Mouse (Mus musculus) intestine, embryonic 15.5 days (tissue): Measurements from ENCODE around the gene Tshz2. TPM values are rescaled to one million over a fixed set of nuclear protein-coding genes. Genes with fewer than 3 reads are reported as not detected.

Source experiments
- ATAC-seq: fragments of 200-750 bp; cut with Nextera tagmentation; 2 replicates; pipeline ENCODE4 v1.8.0; 2017; ENCODE audit warnings: moderate TSS enrichment, moderate library complexity
- H3K27ac ChIP-seq: fragments of 300-500 bp; sonication (generic); 2 replicates; pipeline ENCODE4 v1.5.1; 2015; ENCODE audit warnings: mild to moderate bottlenecking, inconsistent platforms
- H3K27me3 ChIP-seq: fragments of 300-500 bp; sonication (generic); replicated peaks from 2 replicates; pipeline ENCODE4 v1.6.1; 2015; ENCODE audit warnings: inconsistent platforms
- H3K36me3 ChIP-seq: fragments of 300-500 bp; sonication (generic); 2 replicates; pipeline ENCODE4 v1.6.1; 2015; ENCODE audit warnings: inconsistent platforms
- H3K4me1 ChIP-seq: fragments of 300-500 bp; sonication (generic); replicated peaks from 2 replicates; pipeline ENCODE4 v1.6.1; 2015; ENCODE audit warnings: inconsistent platforms
- H3K4me2 ChIP-seq: fragments of 300-500 bp; sonication (generic); replicated peaks from 2 replicates; pipeline ENCODE4 v1.6.1; 2015; ENCODE audit warnings: mild to moderate bottlenecking, inconsistent platforms
- H3K4me3 ChIP-seq: fragments of 300-500 bp; sonication (generic); replicated peaks from 2 replicates; pipeline ENCODE4 v1.5.1; 2015; ENCODE audit warnings: inconsistent platforms
- H3K9ac ChIP-seq: fragments of 300-500 bp; sonication (generic); 2 replicates; pipeline ENCODE4 v1.6.1; 2015; ENCODE audit warnings: inconsistent platforms
- H3K9me3 ChIP-seq: fragments of 300-500 bp; sonication (generic); 2 replicates; pipeline ENCODE4 v1.6.1; 2016; ENCODE audit warnings: inconsistent platforms
- WGBS: fragments of 180-500 bp; shearing (Covaris S2); methylation state at CpG from one replicate; pipeline ENCODE4 v1.1.7; 2015; 5-methylcytosine and 5-hydroxymethylcytosine counted together
- polyA plus RNA-seq: library from polyadenylated mRNA; unstranded; fragments of >200 nt; fragmentation: Nextera tagmentation; extraction: Ambion mirVana; gene quantifications from 2 replicates; pipeline ENCODE4 v1.2.1, GENCODE M21; 2015

Gene Tshz2
- polyA plus RNA-seq, 1 experiment from 2014 or later, result 17.2 TPM

DNA sequence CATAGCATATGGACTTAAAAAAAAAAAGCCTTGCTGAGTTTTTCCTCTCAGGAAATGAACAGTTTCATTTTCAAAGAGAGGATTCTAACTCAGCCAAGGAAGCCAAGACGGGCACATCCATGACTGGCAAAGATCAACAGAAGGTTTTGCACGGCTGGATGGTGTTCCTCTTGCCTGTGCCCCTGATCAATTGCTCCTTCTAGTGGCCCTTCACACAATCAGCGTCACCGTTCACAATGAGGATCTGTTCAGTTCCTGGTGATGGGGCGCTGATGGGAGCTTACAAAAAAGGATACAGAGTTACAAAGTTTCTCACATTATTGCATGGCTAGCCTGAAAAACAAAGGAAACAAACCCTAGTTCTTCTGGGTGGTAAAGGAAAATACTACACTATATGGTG, 52.4 kb downstream of the Tshz2 start:
- Histone ChIP-seq H3K27ac (peak overlapping the region; percentile 11; the same call in 1 of the 2 replicates), H3K36me3 (no peaks in the 10 kb centered on the region), H3K9ac (no peak overlapping the region), H3K4me3 (no peak overlapping the region), H3K4me2 (no peak overlapping the region), H3K4me1 (peaks cover 4% of the 10 kb centered on the region; the same call in 1 of the 2 replicates), H3K27me3 (no peaks in the 10 kb centered on the region), H3K9me3 (no peaks in the 10 kb centered on the region)
- WGBS, result 48% methylated on average over 5 of the region's 5 CpGs
- ATAC-seq, result no peak

GRCm38 (mm10) chr2:169685747-169686146, 52.9 kb downstream of the Tshz2 start:
- WGBS, result 65% methylated on average over 7 of the region's 7 CpGs
- H3K4me1 ChIP-seq, result peaks cover 4% of the 10 kb centered on the region; the same call in 1 of the 2 replicates
- no peak overlapping the region for H3K4me3 ChIP-seq
- H3K36me3 ChIP-seq, result no peaks in the 10 kb centered on the region
- no peaks in the 10 kb centered on the region for H3K9me3 ChIP-seq
- no peaks in the 10 kb centered on the region for H3K27me3 ChIP-seq
- no peak for ATAC-seq
- H3K9ac ChIP-seq, result no peak overlapping the region
- H3K27ac ChIP-seq, result 0 out of 2 replicates have a peak overlapping the region, but pooled peaks have one; percentile 11
- no peak overlapping the region for H3K4me2 ChIP-seq

DNA sequence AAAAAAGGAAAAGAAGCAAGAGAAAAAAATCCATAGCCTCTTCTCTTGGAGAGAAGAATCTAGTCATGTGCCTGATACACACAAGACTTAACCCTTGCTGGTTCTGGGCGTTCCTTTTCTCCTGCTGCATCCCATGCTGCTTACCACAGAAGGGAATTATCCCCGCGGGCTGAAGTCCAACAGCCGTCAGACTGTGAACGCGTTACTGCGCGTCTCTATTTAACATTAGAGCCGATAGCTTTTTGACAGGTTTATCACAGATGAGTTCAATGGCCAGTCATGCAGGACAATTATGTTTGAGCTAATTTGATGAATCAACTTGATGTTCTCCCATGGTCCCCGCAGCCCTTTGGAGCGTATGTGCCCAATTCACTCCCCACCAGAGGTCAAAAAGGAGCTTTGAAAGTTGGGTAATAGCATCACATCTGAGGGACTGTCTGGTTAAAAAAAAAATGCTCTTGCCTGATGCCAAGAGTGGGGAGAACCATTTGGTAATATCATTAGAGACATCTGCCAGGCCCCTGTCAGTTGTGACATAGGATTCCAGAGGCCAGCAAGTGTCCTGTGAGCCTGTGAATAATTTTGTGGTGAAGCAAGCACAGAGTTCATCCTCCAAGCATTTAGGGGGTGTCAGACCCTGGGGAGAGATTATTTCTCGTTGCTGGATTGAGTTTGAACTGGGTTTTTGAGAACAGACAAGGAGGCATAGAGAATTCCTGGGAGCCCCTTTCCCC, 54.1 kb downstream of the Tshz2 start:
- no peak overlapping the region for H3K9ac ChIP-seq
- no peak overlapping the region for H3K4me2 ChIP-seq
- no peaks in the 10 kb centered on the region for H3K9me3 ChIP-seq
- H3K36me3 ChIP-seq, result no peaks in the 10 kb centered on the region
- H3K4me3 ChIP-seq, result no peak overlapping the region
- H3K27me3 ChIP-seq, result no peaks in the 10 kb centered on the region
- WGBS, result 62% methylated on average over 12 of the region's 12 CpGs
- peak; percentile 50 for ATAC-seq
- peaks cover 4% of the 10 kb centered on the region; the same call in 1 of the 2 replicates for H3K4me1 ChIP-seq
- H3K27ac ChIP-seq, result no peak overlapping the region

DNA sequence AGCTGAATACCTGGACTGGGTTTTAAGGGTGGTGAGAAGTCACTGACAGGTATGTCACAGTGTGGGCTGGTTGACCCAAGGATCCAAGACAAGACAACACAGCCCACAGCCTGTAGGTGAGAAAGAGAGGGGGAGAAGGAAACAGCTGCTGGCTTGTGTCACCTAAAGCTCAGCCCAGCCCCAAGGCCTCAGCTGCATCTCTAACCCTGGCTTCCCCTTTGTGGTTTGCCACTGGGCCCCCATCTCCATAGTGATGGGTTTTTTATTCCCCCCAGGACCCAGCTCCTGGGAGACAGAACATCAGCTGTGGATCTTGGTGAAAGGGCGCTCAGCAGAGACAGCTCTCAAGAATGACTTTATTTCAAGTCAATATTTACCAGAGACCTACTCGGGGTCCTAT, 57.2 kb downstream of the Tshz2 start:
- H3K36me3 ChIP-seq, result no peaks in the 10 kb centered on the region
- no peak overlapping the region for H3K9ac ChIP-seq
- no peak for ATAC-seq
- peaks cover 14% of the 10 kb centered on the region for H3K4me1 ChIP-seq
- H3K4me3 ChIP-seq, result no peak overlapping the region
- no peak overlapping the region for H3K4me2 ChIP-seq
- no peak overlapping the region for H3K27ac ChIP-seq
- 59% methylated on average over 2 of the region's 2 CpGs for WGBS
- no peaks in the 10 kb centered on the region for H3K9me3 ChIP-seq
- no peaks in the 10 kb centered on the region for H3K27me3 ChIP-seq

GRCm38 (mm10) chr2:169694494-169694893, 61.7 kb downstream of the Tshz2 start:
- H3K9me3 ChIP-seq, result no peaks in the 10 kb centered on the region
- no peak overlapping the region for H3K4me3 ChIP-seq
- H3K27ac ChIP-seq, result no peak overlapping the region
- no peaks in the 10 kb centered on the region for H3K27me3 ChIP-seq
- H3K9ac ChIP-seq, result no peak overlapping the region
- no peak overlapping the region for H3K4me2 ChIP-seq
- peak; percentile 37 for ATAC-seq
- WGBS, result 86% methylated on average over 9 of the region's 9 CpGs
- peaks cover 34% of the 10 kb centered on the region for H3K4me1 ChIP-seq
- H3K36me3 ChIP-seq, result no peaks in the 10 kb centered on the region

DNA sequence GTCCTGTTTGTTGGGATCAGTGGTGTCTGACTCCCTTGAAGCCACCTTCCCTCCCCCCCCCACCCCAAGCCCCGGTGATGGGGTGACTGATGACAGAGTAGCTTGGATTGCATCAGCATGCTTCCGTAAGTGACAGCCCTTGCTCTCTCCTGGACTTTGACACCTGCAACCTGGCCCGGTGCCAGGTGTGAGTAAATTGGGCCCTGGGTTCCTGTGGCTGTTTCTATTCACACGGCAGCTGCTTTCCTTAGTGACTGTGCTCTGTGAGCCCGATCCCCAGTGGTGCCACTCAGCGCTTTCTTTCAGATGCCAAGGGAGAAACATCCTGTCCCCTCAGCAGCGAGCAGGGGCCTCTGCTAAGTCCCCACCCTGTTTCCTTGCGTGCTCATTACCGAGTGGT, 62.2 kb downstream of the Tshz2 start:
- WGBS, result 59% methylated on average over 9 of the region's 9 CpGs
- H3K4me1 ChIP-seq, result peaks cover 36% of the 10 kb centered on the region
- 0 out of 2 replicates have a peak overlapping the region, but pooled peaks have one; percentile 36 for H3K27ac ChIP-seq
- H3K4me2 ChIP-seq, result no peak overlapping the region; the same call in 1 of the 2 replicates
- ATAC-seq, result peak; percentile 85
- no peaks in the 10 kb centered on the region for H3K9me3 ChIP-seq
- no peaks in the 10 kb centered on the region for H3K36me3 ChIP-seq
- no peak overlapping the region for H3K9ac ChIP-seq
- H3K4me3 ChIP-seq, result no peak overlapping the region
- H3K27me3 ChIP-seq, result no peaks in the 10 kb centered on the region

DNA sequence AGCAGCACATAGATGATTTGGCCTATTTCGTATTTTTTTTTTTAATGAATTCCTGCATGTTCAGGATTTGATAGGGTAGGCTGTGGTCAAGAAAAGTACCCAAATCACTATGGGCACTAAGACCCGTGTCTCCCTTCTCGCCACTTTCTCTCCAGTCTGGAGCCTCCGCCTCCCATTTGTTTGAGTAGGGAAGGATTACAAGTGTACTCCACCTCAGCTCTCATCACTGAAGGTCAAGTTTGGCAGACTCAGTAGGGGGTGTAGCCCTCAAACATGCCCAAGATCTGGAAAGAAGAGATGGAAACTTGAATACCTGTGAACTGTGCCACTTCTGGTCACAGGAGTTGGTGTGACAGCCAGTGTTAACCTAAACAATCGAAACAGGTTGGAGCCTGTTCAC, 66.3 kb downstream of the Tshz2 start:
- no peak overlapping the region for H3K4me2 ChIP-seq
- H3K36me3 ChIP-seq, result no peaks in the 10 kb centered on the region
- H3K27ac ChIP-seq, result peak overlapping the region; percentile 63
- no peak for ATAC-seq
- 74% methylated on average over 5 of the region's 5 CpGs for WGBS
- H3K9me3 ChIP-seq, result no peaks in the 10 kb centered on the region
- H3K4me3 ChIP-seq, result no peak overlapping the region
- H3K9ac ChIP-seq, result no peak overlapping the region
- peaks cover 45% of the 10 kb centered on the region for H3K4me1 ChIP-seq
- H3K27me3 ChIP-seq, result no peaks in the 10 kb centered on the region

DNA sequence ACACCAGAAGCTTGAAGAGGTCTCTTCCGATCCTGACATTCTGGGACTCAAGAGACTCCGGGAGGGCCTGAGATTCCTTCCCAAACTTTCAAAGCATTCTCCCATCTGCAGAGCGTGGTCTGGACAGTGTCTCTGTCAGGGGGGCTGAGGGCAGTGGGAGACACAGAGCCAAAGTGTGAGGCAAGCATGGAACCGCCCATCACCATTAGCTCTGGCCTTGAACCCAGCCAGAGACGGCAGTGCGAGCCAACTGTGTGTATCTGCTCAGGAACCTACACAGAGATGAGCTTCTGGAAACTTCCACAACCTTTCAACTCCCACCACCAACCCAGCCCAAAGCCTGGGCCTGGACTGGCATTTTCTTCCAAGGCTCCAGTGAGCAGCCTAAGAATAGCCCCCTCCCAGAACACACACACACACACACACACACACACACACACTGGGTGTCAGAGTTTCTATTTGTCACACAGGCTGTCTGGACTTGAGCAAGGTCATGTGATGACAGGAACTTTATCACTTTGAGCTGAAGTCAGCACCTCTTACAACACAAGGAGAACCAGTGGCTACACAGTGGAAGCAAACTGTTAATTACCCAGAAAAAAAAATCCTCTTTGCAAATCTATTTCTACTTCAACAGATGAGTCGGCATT, 67.2 kb downstream of the Tshz2 start:
- H3K4me1 ChIP-seq, result peaks cover 37% of the 10 kb centered on the region
- no peaks in the 10 kb centered on the region for H3K36me3 ChIP-seq
- ATAC-seq, result peak; percentile 81
- no peak overlapping the region for H3K4me3 ChIP-seq
- no peaks in the 10 kb centered on the region for H3K9me3 ChIP-seq
- no peak overlapping the region for H3K4me2 ChIP-seq
- no peaks in the 10 kb centered on the region for H3K27me3 ChIP-seq
- H3K27ac ChIP-seq, result peak overlapping the region; percentile 63
- 32% methylated on average over 7 of the region's 7 CpGs for WGBS
- no peak overlapping the region for H3K9ac ChIP-seq

- H3K27ac ChIP-seq, result no peak overlapping the region
- ATAC-seq, result no peak
- H3K4me3 ChIP-seq, result no peak overlapping the region
- H3K9me3 ChIP-seq, result no peaks in the 10 kb centered on the region
- no peaks in the 10 kb centered on the region for H3K27me3 ChIP-seq
- no peak overlapping the region for H3K9ac ChIP-seq
- no peaks in the 10 kb centered on the region for H3K36me3 ChIP-seq
- H3K4me2 ChIP-seq, result no peak overlapping the region
- 60% methylated on average over 15 of the region's 15 CpGs for WGBS
- peaks cover 30% of the 10 kb centered on the region for H3K4me1 ChIP-seq
Observed at GRCm38 (mm10) chr2:169702725-169703486, 70.1 kb downstream of the Tshz2 start.

GRCm38 (mm10) chr2:169721793-169722326, 89.0 kb downstream of the Tshz2 start:
- peaks cover 15% of the 10 kb centered on the region for H3K4me1 ChIP-seq
- 66% methylated on average over 18 of the region's 18 CpGs for WGBS
- ATAC-seq, result no peak
- no peaks in the 10 kb centered on the region for H3K36me3 ChIP-seq
- H3K27me3 ChIP-seq, result no peaks in the 10 kb centered on the region
- H3K4me2 ChIP-seq, result no peak overlapping the region
- no peak overlapping the region for H3K9ac ChIP-seq
- no peak overlapping the region for H3K4me3 ChIP-seq
- H3K27ac ChIP-seq, result peak overlapping the region; percentile 73; the same call in 1 of the 2 replicates
- no peaks in the 10 kb centered on the region for H3K9me3 ChIP-seq

- no peaks in the 10 kb centered on the region for H3K27me3 ChIP-seq
- no peaks in the 10 kb centered on the region for H3K36me3 ChIP-seq
- H3K4me3 ChIP-seq, result no peak overlapping the region
- peaks cover 13% of the 10 kb centered on the region; the same call in 1 of the 2 replicates for H3K4me1 ChIP-seq
- H3K4me2 ChIP-seq, result 0 out of 2 replicates have a peak overlapping the region, but pooled peaks have one; percentile 4
- WGBS, result 48% methylated on average over 6 of the region's 6 CpGs
- no peak for ATAC-seq
- no peaks in the 10 kb centered on the region for H3K9me3 ChIP-seq
- H3K9ac ChIP-seq, result no peak overlapping the region
- peak overlapping the region; percentile 73 for H3K27ac ChIP-seq
Observed at GRCm38 (mm10) chr2:169722341-169722740, 89.5 kb downstream of the Tshz2 start.
